Mouse (Mus musculus) hindbrain, postnatal 0 days (tissue): ENCODE results near the gene Wdr81. TPM values are rescaled to one million over a fixed set of nuclear protein-coding genes. Genes with fewer than 3 reads are reported as not detected.

Source experiments
- ATAC-seq: fragments of 200-750 bp; cut with Nextera tagmentation; 2 replicates; pipeline ENCODE4 v1.8.0; 2017; ENCODE audit warnings: mild to moderate bottlenecking, moderate TSS enrichment, moderate library complexity
- DNase-seq: peaks from one replicate; pipeline ENCODE4 v3.0.0-alpha.2; 2015; ENCODE audit warnings: low spot score
- H3K27ac ChIP-seq: fragments of 300-500 bp; sonication (generic); 2 replicates; pipeline ENCODE4 v1.5.1; 2014; ENCODE audit warnings: mild to moderate bottlenecking
- H3K27me3 ChIP-seq: fragments of 300-500 bp; sonication (generic); 2 replicates; pipeline ENCODE4 v1.6.1; 2014; ENCODE audit warnings: low read length, mixed read lengths; ENCODE audit not compliant: insufficient read depth
- H3K36me3 ChIP-seq: fragments of 300-500 bp; sonication (generic); 2 replicates; pipeline ENCODE4 v1.6.1; 2014; ENCODE audit warnings: low read length, mixed read lengths; ENCODE audit not compliant: insufficient read depth
- H3K4me1 ChIP-seq: fragments of 300-500 bp; sonication (generic); 2 replicates; pipeline ENCODE4 v1.6.1; 2014; ENCODE audit warnings: antibody characterized with exemption, low read length, mixed read lengths; ENCODE audit not compliant: insufficient read depth
- H3K4me2 ChIP-seq: fragments of 300-500 bp; sonication (generic); 2 replicates; pipeline ENCODE4 v1.6.1; 2014; ENCODE audit warnings: low read depth, mild to moderate bottlenecking, low read length, moderate library complexity, mixed read lengths
- H3K4me3 ChIP-seq: fragments of 300-500 bp; sonication (generic); 2 replicates; pipeline ENCODE4 v1.5.1; 2014; ENCODE audit warnings: low read length
- H3K9ac ChIP-seq: fragments of 300-500 bp; sonication (generic); replicated peaks from 2 replicates; pipeline ENCODE4 v1.6.1; 2014; ENCODE audit warnings: mild to moderate bottlenecking, low read length, moderate library complexity, mixed read lengths
- H3K9me3 ChIP-seq: fragments of 300-500 bp; sonication (generic); 2 replicates; pipeline ENCODE4 v1.6.1; 2016; ENCODE audit warnings: low read length, mixed read lengths
- CTCF ChIP-seq: IDR thresholded peaks from 2 replicates; pipeline ENCODE4 v1.5.1; 2016; ENCODE audit warnings: antibody characterized with exemption, control low read depth, low read depth
- WGBS: fragments of 180-500 bp; shearing (Covaris S2); extraction: QIAGEN DNeasy Blood & Tissue Kit; methylation state at CpG from one replicate; pipeline ENCODE4 v1.1.7; 2014; 5-methylcytosine and 5-hydroxymethylcytosine counted together
- polyA plus RNA-seq: library from polyadenylated mRNA; unstranded; fragments of >200 nt; fragmentation: Nextera tagmentation; extraction: Ambion mirVana; gene quantifications from 2 replicates; pipeline ENCODE4 v1.2.1, GENCODE M21; 2015
- total RNA-seq: library from RNA; depleted of rRNA; stranded (reverse); fragments of >200 nt; gene quantifications from 2 replicates; pipeline ENCODE4 v1.2.3, GENCODE M21; 2014; rRNA removed

The Wdr81 gene
- total RNA-seq (19.4 and 20.4 TPM in 2 replicates), polyA plus RNA-seq (3.9 and 4.1 TPM in 2 replicates)

DNA sequence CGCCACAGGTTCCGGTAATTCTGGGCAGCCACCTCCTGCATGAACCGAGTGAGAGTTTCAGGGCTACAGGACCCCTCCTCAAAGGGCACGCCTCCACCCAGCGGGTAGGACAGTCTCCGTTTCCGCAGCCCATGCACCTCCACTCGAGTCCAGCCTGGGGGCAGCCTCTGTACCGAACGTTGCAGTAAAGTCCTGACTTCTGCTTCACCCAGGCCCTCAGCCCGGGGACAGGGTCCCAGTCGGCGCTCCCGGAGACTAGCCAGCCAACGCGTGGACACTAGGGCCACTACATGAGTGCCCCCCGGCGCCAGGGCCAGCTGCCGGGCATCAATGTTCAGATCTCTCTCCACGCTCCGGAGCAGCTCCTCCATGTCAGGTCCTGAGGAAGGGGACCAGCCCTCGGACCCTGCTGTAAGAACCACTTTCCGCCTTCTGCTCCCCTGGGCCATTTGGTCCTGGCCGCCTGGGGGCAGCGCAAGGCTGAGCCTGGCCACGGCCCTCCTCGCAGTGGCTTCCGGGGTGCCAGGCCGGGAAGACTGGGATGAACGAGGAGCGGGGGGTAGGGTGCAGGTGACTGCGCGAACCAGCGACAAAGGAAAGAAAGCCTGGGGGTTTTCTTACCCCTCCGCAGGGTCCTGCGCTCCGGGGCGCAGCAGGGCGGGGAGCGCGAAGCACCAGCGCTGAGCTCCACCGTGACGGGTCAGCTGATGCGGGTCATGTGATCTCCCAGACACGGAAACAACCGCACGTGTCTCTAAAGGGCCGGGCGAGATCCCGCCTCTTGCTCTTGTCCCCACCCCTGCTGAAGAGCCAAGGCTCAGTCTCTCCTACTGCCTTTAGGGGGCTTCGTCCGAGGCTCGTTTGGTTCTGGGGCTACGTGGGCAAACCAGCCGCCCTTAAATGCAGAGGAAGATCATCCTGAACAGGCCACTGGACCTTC, at the start of gene Wdr81:
Gene Wdr81 (minus strand): TSS at position 727 of the 940 bp plus-strand sequence.
- TF ChIP-seq CTCF, result peak; percentile 56
- no peaks in the 10 kb centered on the region for H3K27me3 ChIP-seq
- H3K36me3 ChIP-seq, result peaks cover 7% of the 10 kb centered on the region; the same call in 1 of the 2 replicates
- ATAC-seq (peak; percentile 96), DNase-seq (peak; percentile 94)
- 2% methylated on average over 56 of the region's 56 CpGs for WGBS
- peak within 1 kb of the TSS; percentile 57 for H3K4me3 ChIP-seq
- no peaks in the 10 kb centered on the region for H3K9me3 ChIP-seq
- H3K9ac ChIP-seq, result peak within 1 kb of the TSS; percentile 58
- H3K4me2 ChIP-seq, result peak within 1 kb of the TSS; percentile 85
- H3K27ac ChIP-seq, result peak within 1 kb of the TSS; percentile 70
- peaks cover 10% of the 10 kb centered on the region; the same call in 1 of the 2 replicates for H3K4me1 ChIP-seq

DNA sequence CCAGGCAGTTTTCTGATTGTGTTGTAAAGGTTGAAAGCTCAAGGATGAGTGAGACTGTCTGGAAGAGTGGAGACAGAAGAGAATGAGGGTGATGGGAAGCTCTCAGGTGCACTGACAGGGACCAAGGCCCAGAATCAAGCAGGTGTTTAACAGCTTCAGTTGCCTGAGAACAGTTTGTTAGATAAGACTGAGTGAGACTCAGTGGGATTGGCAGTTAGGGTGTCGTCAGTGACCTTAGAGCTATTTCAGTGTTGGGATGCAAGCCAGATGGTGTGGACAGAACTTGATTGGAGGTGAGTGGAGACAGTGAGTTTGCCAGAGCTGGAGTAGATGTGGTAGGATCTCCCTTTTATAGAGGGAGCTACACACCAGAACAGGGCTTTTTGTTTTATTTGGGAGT, 43.6 kb upstream of the Wdr81 start:
- no peak for DNase-seq
- ATAC-seq, result no peak
- H3K36me3 ChIP-seq, result peaks cover 98% of the 10 kb centered on the region

DNA sequence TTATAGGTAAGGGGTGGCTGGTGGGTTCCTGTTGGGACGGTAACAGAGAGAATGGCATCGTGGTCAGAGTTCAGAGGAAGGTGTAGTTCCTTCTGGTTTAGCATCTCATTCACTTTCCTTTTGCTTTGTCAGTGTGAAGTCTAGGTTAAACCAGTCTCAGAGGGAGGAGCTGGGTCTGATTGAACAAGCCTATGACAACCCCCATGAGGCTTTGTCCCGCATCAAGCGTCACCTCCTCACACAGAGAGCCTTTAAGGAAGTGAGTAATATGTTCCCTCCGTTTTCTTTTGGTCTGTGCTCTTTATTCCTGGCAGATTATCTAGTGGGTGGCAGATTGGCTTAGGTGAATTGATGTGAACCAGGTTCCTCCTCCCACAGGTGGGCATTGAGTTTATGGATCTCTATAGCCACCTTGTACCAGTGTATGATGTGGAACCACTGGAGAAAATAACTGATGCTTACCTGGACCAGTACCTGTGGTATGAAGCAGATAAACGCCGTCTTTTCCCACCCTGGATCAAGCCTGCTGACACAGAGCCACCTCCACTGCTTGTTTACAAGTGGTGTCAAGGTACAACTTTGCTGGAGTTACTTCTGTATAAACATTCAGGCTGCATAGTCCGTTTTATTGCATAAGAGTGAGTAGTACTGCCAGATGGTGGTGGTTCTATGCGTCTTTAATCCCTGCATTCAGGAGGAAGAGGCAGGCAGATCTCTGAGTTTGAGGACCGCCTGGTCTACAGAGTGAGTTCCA, 40.0 kb upstream of the Wdr81 start:
- no peaks in the 10 kb centered on the region for H3K27me3 ChIP-seq
- WGBS, result 96% methylated on average over 10 of the region's 10 CpGs
- no peak overlapping the region for H3K9ac ChIP-seq
- ATAC-seq (no peak), DNase-seq (no peak)
- H3K9me3 ChIP-seq, result no peaks in the 10 kb centered on the region
- peaks cover 98% of the 10 kb centered on the region for H3K36me3 ChIP-seq
- TF ChIP-seq CTCF, result no peak
- no peak overlapping the region for H3K27ac ChIP-seq
- no peaks in the 10 kb centered on the region for H3K4me1 ChIP-seq
- no peak overlapping the region for H3K4me3 ChIP-seq
- no peak overlapping the region for H3K4me2 ChIP-seq

More for the DNA sequence above, 43.6 kb upstream of the Wdr81 start:
- H3K4me2 ChIP-seq, result no peak overlapping the region
- TF ChIP-seq CTCF, result no peak
- H3K9me3 ChIP-seq, result no peaks in the 10 kb centered on the region
- no peak overlapping the region for H3K4me3 ChIP-seq
- no peak overlapping the region for H3K27ac ChIP-seq
- no peaks in the 10 kb centered on the region for H3K27me3 ChIP-seq
- no peaks in the 10 kb centered on the region for H3K4me1 ChIP-seq
- WGBS, result 81% methylated on average over 1 of the region's 1 CpGs
- no peak overlapping the region for H3K9ac ChIP-seq

DNA sequence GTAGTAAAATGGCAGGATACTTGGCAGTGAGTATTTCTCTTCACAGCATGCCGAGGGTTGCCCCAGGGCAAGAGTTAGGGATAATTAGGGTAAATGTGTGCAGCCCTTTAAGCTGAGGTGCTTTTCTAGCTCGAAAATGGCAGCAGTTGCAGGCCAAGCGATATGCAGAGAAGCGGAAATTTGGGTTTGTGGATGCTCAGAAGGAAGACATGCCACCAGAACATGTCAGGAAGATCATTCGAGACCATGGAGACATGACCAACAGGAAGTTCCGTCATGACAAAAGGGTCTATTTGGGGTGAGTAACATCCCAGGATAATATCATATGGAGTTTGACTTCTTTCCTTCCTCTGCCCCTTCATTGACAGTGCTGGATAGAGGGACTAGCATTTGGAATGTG, 33.0 kb upstream of the Wdr81 start:
- Histone ChIP-seq H3K4me3 (peak overlapping the region; percentile 93), H3K9ac (peak overlapping the region; percentile 93), H3K4me2 (peak overlapping the region; percentile 96), H3K9me3 (no peaks in the 10 kb centered on the region), H3K27me3 (no peaks in the 10 kb centered on the region), H3K36me3 (peaks cover 33% of the 10 kb centered on the region), H3K27ac (peak overlapping the region; percentile 81; the same call in 1 of the 2 replicates), H3K4me1 (peaks cover 8% of the 10 kb centered on the region)
- ATAC-seq (no peak), DNase-seq (no peak)
- WGBS, result 44% methylated on average over 6 of the region's 6 CpGs
- no peak for TF ChIP-seq CTCF

DNA sequence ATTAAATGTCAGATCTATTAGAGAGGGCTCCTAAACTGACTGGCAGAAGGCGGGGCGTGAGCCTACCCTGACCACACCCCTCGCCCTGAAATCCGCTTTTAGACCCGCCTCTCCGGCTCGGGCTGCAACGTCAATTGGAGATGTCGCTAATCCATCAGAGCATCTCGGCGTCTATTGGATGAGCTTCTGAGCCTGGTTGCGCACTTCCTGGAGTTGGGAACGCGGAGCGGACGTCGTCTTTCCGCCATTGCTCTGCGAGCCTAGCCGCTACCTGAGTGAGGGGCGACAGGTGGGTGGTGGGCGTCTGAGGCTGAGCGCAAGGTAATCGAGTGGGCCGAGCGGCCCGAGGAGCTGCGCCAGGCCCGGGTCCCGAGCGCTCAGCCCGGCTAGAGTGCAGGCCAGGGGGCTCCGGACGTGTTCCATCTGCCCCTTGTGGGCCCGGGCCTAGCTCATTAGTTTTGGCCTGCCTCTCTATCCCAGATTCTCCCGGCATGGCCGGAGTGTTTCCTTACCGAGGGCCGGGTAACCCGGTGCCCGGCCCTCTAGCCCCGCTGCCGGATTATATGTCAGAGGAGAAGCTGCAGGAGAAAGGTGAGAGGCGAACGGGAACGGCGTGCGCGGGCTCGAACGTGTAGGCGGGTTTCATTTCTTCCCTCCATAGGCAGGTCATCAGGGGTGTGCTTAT, 32.2 kb upstream of the Wdr81 start, which contains the start of gene Prpf8:
Gene Prpf8 (plus strand): TSS at position 216 of the 685 bp plus-strand sequence.
- no peaks in the 10 kb centered on the region for H3K27me3 ChIP-seq
- peaks cover 8% of the 10 kb centered on the region for H3K4me1 ChIP-seq
- DNase-seq (peak; percentile 98), ATAC-seq (peak; percentile 100)
- H3K9ac ChIP-seq, result peak within 1 kb of the TSS; percentile 93
- WGBS, result under 1% methylated on average over 51 of the region's 52 CpGs
- H3K4me3 ChIP-seq, result peak within 1 kb of the TSS; percentile 93
- H3K27ac ChIP-seq, result peak within 1 kb of the TSS; percentile 81
- TF ChIP-seq CTCF, result no peak
- H3K4me2 ChIP-seq, result peak within 1 kb of the TSS; percentile 96
- peaks cover 25% of the 10 kb centered on the region for H3K36me3 ChIP-seq
- H3K9me3 ChIP-seq, result no peaks in the 10 kb centered on the region

DNA sequence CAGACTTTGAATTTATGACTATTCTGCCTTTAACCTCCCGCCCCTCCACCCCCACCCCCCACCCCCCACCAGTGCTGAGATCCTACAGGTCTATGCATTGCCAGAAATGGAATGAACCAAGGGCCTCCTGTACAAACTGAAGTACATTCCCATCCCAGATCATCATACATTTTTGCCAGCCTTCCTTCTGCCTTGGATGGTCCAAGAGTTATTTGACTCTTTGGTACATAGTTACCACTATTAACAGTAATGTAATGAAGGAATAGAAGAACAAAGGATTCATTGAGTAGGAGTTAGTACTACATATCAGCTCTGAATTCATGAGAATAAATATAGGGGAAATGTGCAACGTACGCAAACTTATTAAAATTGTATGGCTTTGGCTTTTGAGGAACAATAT, 31.7 kb upstream of the Wdr81 start:
- no peak for TF ChIP-seq CTCF
- H3K9me3 ChIP-seq, result no peaks in the 10 kb centered on the region
- peak overlapping the region; percentile 96 for H3K4me2 ChIP-seq
- no peaks in the 10 kb centered on the region for H3K27me3 ChIP-seq
- DNase-seq, result no peak
- peaks cover 20% of the 10 kb centered on the region for H3K36me3 ChIP-seq
- H3K9ac ChIP-seq, result no peak overlapping the region
- WGBS, result 25% methylated on average over 3 of the region's 3 CpGs
- peak overlapping the region; percentile 93 for H3K4me3 ChIP-seq
- H3K4me1 ChIP-seq, result peaks cover 8% of the 10 kb centered on the region
- no peak; the same call in 1 of the 2 replicates for ATAC-seq
- no peak overlapping the region for H3K27ac ChIP-seq
